Mouse (Mus musculus) midbrain, embryonic 10.5 days (tissue): ENCODE measurements around the gene Timp4. TPM values are rescaled to one million over a fixed set of nuclear protein-coding genes. Genes with fewer than 3 reads are reported as not detected.
A peak's percentile ranks its signal among the peaks of the same experiment; 100 is the strongest.
"Not testable (repeated sequence)": the region's sequence is repeated elsewhere in the genome, so short reads cannot be mapped to it uniquely, and the experiment has no call there.

Experiments used
- DNase-seq: peaks from one replicate; pipeline ENCODE4 v3.0.0-alpha.2; 2017; ENCODE audit warnings: low spot score
- H3K27ac ChIP-seq: fragments of 300-500 bp; sonication (generic); replicated peaks from 2 replicates; pipeline ENCODE4 v1.5.1; 2016; ENCODE audit warnings: mild to moderate bottlenecking
- H3K27me3 ChIP-seq: fragments of 300-500 bp; sonication (generic); 2 replicates; pipeline ENCODE4 v1.6.1; 2016; ENCODE audit warnings: low read depth, mild to moderate bottlenecking; ENCODE audit not compliant: poor library complexity, severe bottlenecking
- H3K36me3 ChIP-seq: fragments of 300-500 bp; sonication (generic); 2 replicates; pipeline ENCODE4 v1.6.1; 2016; ENCODE audit warnings: mild to moderate bottlenecking, moderate library complexity
- H3K4me1 ChIP-seq: fragments of 300-500 bp; sonication (generic); 2 replicates; pipeline ENCODE4 v1.6.1; 2016
- H3K4me3 ChIP-seq: fragments of 300-500 bp; sonication (generic); 2 replicates; pipeline ENCODE4 v1.5.1; 2016; ENCODE audit warnings: mild to moderate bottlenecking, moderate library complexity
- H3K9me3 ChIP-seq: fragments of 300-500 bp; sonication (generic); replicated peaks from 2 replicates; pipeline ENCODE4 v1.6.1; 2016; ENCODE audit warnings: mild to moderate bottlenecking
- WGBS: fragments of 180-500 bp; shearing (Covaris S2); methylation state at CpG from one replicate; pipeline ENCODE4 v1.1.7; 2016; 5-methylcytosine and 5-hydroxymethylcytosine counted together
- polyA plus RNA-seq: library from polyadenylated mRNA; unstranded; fragments of >200 nt; fragmentation: Nextera tagmentation; extraction: Ambion mirVana; gene quantifications from 2 replicates; pipeline ENCODE4 v1.2.1, GENCODE M21; 2016

The Timp4 gene
- polyA plus RNA-seq, 1 experiment from 2014 or later = 0.06 TPM

DNA sequence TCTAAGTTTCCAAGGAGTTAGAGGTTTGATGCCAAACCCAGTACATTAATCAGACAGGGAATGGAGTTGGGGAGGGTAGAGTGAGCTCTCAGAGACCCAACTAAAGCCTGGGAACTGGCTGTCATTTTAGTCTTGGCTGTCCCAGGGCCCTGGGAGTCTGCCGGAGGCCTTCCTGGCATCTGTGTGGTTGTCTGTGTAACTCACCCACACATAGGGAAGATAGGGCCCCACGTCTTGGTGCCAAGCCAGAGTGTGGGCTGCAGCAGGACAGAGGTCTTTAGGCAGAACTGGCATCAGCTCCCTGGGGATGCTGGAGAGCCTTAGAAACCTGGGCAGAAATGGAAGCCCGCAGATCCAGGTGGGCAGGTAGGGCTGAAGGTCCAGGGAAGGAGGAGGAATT, 10.1 kb downstream of the Timp4 start:
- H3K27ac ChIP-seq = no peak overlapping the region
- 85% methylated on average over 3 of the region's 3 CpGs for WGBS
- 0 out of 2 replicates have a peak, but pooled peaks cover 3% of the 10 kb centered on the region for H3K27me3 ChIP-seq
- no peaks in the 10 kb centered on the region for H3K36me3 ChIP-seq
- no peak for DNase-seq
- no peaks in the 10 kb centered on the region for H3K4me1 ChIP-seq
- H3K9me3 ChIP-seq = no peaks in the 10 kb centered on the region
- H3K4me3 ChIP-seq = no peak overlapping the region

DNA sequence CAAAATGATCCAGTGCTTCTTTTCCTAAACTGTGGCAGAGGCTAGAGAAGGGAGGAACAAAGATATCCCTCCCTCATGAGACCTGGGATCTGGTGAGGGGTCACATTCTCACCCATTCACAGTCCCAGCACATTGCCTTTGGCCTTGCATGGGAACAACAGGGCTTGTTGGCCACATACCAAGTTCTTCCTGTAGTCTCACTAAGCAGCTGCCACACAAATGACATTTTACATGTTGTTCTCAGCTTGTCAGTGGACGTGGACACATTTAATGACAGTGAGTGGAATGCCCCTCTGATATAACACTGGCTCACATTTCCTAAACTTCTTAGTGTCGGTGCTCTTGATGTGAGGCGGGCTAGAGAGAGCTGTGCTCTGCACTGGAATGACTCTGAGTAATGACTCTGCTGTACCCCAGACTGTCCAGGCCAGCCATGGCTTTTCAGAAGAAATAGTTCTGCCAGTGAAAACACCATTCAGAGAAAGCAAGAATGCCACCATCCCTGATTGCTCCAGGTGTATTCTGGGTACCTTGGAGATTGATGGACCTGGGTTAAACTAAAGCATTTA, 10.8 kb downstream of the Timp4 start:
- no peak overlapping the region for H3K4me3 ChIP-seq
- WGBS = 84% methylated on average over 3 of the region's 3 CpGs
- no peaks in the 10 kb centered on the region for H3K4me1 ChIP-seq
- no peak overlapping the region for H3K27ac ChIP-seq
- H3K9me3 ChIP-seq = no peaks in the 10 kb centered on the region
- no peaks in the 10 kb centered on the region for H3K36me3 ChIP-seq
- H3K27me3 ChIP-seq = 0 out of 2 replicates have a peak, but pooled peaks cover 3% of the 10 kb centered on the region
- DNase-seq = no peak

DNA sequence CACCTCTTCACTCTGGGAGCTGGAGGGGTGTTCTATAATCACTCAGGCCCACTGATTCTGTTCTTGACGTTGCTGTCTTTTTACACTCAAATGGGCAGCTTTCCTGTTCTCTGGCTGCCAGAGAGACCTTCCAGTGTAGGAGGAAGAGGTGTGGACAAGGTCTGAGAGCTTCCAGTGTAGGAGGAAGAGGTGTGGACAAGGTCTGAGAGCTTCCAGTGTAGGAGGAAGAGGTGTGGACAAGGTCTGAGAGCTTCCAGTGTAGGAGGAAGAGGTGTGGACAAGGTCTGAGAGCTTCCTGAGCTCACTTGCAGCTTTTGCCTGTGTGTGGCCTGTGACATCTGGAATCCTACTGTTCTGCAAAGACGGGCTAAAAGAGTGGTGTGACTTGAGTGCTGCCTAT, 11.6 kb downstream of the Timp4 start:
- not testable (repeated sequence) for H3K27ac ChIP-seq, H3K27me3 ChIP-seq, H3K4me3 ChIP-seq, DNase-seq, H3K36me3 ChIP-seq, H3K9me3 ChIP-seq, H3K4me1 ChIP-seq
- WGBS = 59% methylated on average over 2 of the region's 2 CpGs

DNA sequence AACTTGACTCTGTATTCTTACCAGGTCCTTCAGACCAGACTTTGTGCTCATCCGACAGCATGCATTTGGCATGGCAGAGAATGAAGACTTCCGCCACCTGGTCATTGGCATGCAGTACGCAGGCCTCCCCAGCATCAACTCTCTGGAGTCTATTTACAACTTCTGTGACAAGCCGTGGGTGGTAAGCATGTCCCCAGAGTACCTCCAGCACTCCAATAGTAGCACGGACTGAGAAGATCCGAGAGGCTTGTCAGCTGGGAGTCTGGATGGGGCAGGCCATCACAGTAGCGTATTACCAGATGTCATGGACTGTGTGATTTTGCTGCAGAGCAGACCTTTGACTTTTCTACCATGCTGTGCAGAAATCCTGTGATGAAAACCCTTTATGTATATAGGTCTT, 12.7 kb downstream of the Timp4 start:
- Histone ChIP-seq H3K4me3 (no peak overlapping the region), H3K9me3 (no peaks in the 10 kb centered on the region), H3K27ac (no peak overlapping the region), H3K36me3 (no peaks in the 10 kb centered on the region), H3K4me1 (no peaks in the 10 kb centered on the region), H3K27me3 (no peaks in the 10 kb centered on the region)
- DNase-seq = no peak
- WGBS = 88% methylated on average over 7 of the region's 7 CpGs

DNA sequence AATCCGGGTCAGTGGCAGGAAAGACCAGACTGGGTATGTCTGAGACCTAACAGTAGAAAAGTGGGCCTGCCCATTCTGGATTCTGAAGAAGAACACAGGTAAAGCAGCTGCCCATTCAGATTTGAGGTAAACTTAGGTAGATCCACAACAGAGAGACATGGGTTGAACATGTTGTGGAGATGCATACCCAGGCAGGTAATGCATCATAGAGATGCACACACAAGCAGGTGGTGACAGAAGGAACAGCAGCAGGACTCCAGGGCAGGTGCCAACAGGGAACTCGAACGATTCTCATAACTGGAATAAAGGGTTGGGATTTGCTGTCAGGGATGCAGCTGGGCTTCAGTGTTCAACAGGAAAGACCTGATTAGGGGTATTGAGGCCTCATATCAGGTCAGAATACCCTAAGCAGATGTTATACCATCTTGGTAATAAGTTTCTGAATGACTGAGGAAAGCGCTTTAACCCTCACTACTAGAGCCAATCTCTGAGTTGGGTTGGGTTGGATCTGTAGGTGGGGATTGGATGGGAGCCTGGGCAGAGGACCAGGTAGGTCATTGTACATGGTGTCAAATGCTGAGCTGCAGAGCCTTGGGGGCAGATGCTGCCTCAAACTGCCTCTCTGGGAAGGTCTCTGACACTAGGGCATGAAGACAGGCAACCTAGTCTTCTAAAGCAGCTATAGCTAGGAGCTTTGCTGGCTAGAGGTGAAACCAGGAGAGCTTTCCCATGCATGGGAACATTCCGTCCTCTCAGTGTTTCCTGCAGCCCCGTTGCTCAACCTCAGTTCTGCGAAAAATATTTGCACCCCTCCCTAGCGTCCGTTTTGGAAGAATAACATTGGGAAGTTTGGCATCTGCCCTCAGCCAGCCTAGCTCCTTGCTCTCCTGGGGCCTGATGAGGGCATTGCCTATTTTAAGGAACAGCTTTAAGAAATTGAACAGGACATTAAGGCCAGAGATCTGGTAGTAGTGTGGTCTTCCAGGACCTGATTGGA, 13.7 kb downstream of the Timp4 start:
- 87% methylated on average over 9 of the region's 9 CpGs for WGBS

DNA sequence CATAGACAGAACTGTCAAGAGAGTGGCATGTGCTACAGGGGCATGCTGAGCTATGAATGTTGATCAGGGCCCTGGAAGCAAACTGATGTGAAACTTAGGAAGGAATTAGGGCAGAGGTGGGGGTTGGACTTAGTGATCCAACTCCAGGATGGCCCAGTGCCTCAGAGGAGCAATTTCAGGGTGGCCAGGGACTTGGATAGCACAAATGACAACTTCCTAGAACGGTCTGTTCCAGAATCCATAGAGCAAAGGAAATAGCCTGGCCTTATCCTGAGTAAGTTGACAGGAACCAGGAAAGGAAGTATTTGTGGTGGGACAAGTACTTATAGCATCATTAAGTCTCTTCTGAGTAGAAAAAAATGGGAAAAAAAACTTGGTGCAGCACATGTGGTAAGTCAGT, 19.4 kb downstream of the Timp4 start:
- DNase-seq = no peak

More for the DNA sequence above, 13.7 kb downstream of the Timp4 start:
- Histone ChIP-seq H3K4me1 (no peaks in the 10 kb centered on the region), H3K9me3 (no peaks in the 10 kb centered on the region), H3K4me3 (no peak overlapping the region), H3K36me3 (no peaks in the 10 kb centered on the region), H3K27ac (no peak overlapping the region), H3K27me3 (no peaks in the 10 kb centered on the region)
- no peak for DNase-seq

DNA sequence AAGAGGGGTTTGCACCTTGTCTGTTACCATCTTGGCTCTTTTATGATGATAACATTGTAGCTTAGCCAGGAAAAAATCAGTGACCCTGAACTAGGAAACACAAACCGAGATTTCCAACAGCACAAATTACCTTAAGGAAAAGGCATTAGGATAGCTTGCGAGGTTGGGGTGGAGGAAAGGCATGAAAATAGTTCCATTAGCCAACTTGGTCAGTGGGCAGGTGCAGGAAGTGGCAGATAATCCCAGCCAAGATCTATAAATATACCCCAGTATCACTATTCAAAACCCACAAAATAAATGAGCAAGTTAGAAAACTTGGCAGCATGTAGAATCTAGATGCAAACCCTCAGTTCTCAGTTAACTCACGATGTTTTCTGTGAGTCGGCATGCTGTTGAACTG, 20.2 kb downstream of the Timp4 start:
- Histone ChIP-seq H3K4me1 (no peaks in the 10 kb centered on the region), H3K27me3 (no peaks in the 10 kb centered on the region), H3K4me3 (no peak overlapping the region), H3K9me3 (no peaks in the 10 kb centered on the region), H3K27ac (no peak overlapping the region), H3K36me3 (no peaks in the 10 kb centered on the region)
- no peak for DNase-seq
- 87% methylated on average over 4 of the region's 4 CpGs for WGBS

More for the DNA sequence above, 19.4 kb downstream of the Timp4 start:
- no peaks in the 10 kb centered on the region for H3K4me1 ChIP-seq
- H3K36me3 ChIP-seq = no peaks in the 10 kb centered on the region
- no peak overlapping the region for H3K4me3 ChIP-seq
- H3K27ac ChIP-seq = no peak overlapping the region
- H3K27me3 ChIP-seq = no peaks in the 10 kb centered on the region
- no peaks in the 10 kb centered on the region for H3K9me3 ChIP-seq
- 85% methylated on average over 1 of the region's 1 CpGs for WGBS

DNA sequence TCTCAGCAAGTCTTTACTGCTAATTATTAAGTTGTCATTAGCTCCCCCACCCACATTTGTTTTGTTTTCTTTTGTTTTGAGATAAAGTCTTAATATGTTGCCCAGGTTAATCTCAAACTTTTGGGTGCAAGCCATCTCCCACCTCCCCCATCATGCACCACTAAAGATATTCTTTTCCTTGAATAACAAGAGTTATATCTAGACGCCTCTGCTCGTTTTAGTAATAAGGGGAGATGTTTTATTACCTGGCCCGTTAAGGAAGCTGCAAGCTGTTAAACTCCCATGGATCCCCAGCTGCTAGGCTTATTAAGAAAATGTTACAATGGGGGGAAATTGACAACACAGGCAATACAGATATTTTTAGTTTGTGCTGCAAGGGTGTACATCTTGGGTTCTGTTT, 21.4 kb downstream of the Timp4 start:
- WGBS = 89% methylated on average over 3 of the region's 3 CpGs
- H3K27me3 ChIP-seq = no peaks in the 10 kb centered on the region

DNA sequence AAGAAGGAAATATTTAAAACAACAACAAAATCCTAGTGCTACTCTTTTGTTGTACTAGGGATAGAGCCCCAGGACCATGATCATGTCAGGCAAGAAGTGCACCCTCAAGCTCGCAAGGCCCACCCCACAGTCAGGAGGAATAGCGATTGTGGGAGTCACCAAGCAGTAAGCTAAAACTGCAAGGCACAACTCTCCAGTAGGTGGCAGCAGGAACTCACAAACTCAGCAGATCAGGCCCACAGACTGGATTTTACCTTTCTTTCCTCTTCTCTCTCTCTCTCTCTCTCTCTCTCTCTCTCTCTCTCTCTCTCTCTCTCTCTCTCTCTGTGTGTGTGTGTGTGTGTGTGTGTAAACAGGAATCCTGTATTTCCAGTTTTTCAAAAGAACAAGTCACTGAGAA, 24.5 kb downstream of the Timp4 start:
- Histone ChIP-seq H3K4me1 (no peaks in the 10 kb centered on the region), H3K27me3 (no peaks in the 10 kb centered on the region), H3K9me3 (no peaks in the 10 kb centered on the region), H3K4me3 (no peak overlapping the region), H3K27ac (no peak overlapping the region), H3K36me3 (no peaks in the 10 kb centered on the region)
- peak; percentile 72 for DNase-seq
- WGBS = 11% methylated on average over 2 of the region's 2 CpGs

More for the DNA sequence above, 21.4 kb downstream of the Timp4 start:
- H3K36me3 ChIP-seq = no peaks in the 10 kb centered on the region
- H3K4me1 ChIP-seq = no peaks in the 10 kb centered on the region
- H3K27ac ChIP-seq = no peak overlapping the region
- no peak for DNase-seq
- no peak overlapping the region for H3K4me3 ChIP-seq
- H3K9me3 ChIP-seq = no peaks in the 10 kb centered on the region

DNA sequence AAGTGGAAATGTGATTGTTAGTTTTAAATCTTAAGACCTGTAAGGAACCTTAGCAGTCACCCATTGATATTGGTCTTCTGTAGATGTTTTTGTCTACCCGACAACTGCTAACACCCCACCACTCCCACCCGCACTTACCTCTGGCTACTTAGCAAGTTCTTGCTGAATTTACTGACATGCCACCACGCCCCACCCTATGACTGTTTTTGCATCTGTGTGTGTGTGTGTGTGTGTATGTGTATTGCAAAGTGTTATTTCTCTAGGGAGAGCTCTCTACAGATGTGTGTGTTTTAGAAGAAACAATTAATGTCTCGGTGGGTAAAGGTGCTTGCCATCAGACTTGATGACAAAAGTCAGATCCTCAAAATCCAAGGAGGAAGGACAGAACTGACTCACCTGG, 25.0 kb downstream of the Timp4 start, which contains the start of gene Gm17482:
Gm17482 (plus strand) TSS at position 301 of the 400 bp plus-strand sequence.
- Histone ChIP-seq H3K4me3 (no peak within 1 kb of the TSS), H3K4me1 (no peaks in the 10 kb centered on the region), H3K27ac (no peak within 1 kb of the TSS), H3K36me3 (no peaks in the 10 kb centered on the region), H3K9me3 (no peaks in the 10 kb centered on the region), H3K27me3 (no peaks in the 10 kb centered on the region)
- no peak for DNase-seq
- 76% methylated on average over 4 of the region's 4 CpGs for WGBS

DNA sequence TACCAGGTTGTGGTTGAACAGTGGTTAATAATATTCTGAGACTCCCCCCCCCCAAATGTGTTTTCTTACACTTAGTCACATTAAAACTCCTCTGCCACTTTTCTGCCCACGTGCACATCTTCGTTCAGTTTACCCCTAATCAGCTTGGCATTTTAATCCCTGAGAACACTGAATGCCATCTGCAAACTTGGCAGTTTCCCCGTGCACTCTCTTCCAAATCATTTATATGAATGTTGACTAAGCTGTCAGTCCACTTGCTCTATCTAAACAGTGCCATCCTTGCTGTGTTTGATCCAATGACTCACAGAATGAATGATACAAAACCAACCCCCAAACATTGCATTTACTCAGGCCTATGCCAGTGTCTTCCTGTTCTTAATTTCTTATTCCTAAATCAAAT, 26.5 kb downstream of the Timp4 start:
- no peaks in the 10 kb centered on the region for H3K4me1 ChIP-seq
- 75% methylated on average over 3 of the region's 3 CpGs for WGBS
- no peak for DNase-seq
- H3K36me3 ChIP-seq = no peaks in the 10 kb centered on the region
- H3K9me3 ChIP-seq = no peaks in the 10 kb centered on the region
- no peak overlapping the region for H3K27ac ChIP-seq
- no peaks in the 10 kb centered on the region for H3K27me3 ChIP-seq
- H3K4me3 ChIP-seq = no peak overlapping the region

DNA sequence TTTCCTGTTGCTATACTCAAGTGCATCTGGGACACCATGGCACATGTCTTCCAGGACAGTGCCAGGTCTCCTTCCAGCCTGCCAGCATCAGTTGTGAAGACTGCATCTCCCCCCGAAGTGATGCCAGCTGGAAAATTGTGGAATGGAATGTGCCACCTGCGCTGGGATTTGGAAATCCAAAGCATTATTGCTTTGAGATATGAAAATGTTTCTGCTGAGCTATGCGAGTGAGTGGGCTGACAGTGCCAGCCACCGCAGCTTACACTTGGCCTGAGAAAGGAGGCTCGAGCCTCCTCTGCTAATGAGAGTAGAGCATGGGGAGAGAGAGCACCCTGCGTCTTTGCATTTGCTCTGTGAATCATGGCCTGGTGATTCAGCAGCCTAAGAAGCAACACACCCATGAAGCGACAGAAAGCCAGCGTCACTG, 30.8 kb downstream of the Timp4 start:
- Histone ChIP-seq H3K36me3 (no peaks in the 10 kb centered on the region), H3K9me3 (no peaks in the 10 kb centered on the region), H3K27me3 (no peaks in the 10 kb centered on the region), H3K27ac (no peak overlapping the region), H3K4me1 (no peaks in the 10 kb centered on the region), H3K4me3 (no peak overlapping the region)
- no peak for DNase-seq
- WGBS = 84% methylated on average over 8 of the region's 8 CpGs

DNA sequence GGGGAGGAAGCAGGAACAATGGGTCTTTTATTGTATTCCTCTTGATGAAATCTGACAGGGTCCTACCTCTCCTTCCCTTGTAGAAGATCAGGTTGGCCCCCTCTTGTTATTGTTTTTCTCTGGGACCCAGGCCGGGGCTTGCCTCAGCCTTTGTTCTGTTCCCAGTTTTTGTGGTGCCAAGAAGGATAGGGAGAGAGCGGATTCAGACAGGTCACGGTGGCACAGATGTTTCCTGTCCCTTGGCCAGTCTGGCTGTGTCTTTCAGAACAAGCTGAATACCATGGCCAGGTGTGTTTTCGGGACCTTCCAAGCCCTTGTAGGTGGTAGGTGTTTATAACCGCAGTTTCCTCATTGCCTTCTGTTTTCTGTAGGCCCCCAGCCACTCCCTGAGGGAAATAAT, 38.9 kb downstream of the Timp4 start:
- Histone ChIP-seq H3K27me3 (no peaks in the 10 kb centered on the region), H3K4me1 (peaks cover 9% of the 10 kb centered on the region), H3K4me3 (no peak overlapping the region), H3K36me3 (no peaks in the 10 kb centered on the region), H3K27ac (peak overlapping the region; percentile 19; the same call in 1 of the 2 replicates), H3K9me3 (0 out of 2 replicates have a peak, but pooled peaks cover 4% of the 10 kb centered on the region)
- WGBS = 71% methylated on average over 5 of the region's 5 CpGs
- no peak for DNase-seq
